Mouse (Mus musculus): ENCODE results near the gene Cep78. TPM values are rescaled to one million over a fixed set of nuclear protein-coding genes. Genes with fewer than 3 reads are reported as not detected.

Gene Cep78
- polyA plus RNA-seq, 1 experiment from 2014 or later: 4.3 TPM

DNA sequence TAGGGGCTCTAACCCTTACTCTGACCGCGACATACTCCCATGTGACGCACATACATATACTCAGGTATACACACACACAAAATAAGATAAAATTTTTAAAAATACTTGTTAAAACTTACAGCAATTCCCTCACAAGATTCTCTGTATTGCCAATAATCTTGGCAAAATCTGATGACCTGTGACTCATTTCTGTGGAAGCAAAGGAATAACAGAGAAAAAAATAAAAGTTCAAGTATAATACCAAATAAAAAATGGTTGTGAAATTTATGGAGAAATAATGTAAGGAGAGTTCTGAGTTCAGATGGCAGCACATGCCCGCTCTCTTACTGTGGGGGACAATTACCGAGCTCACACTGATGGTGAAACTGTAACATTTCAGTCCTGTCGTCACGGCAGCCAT, 65.5 kb downstream of the Cep78 start:
- Histone ChIP-seq H3K27me3 (replicated peaks; ENCODE audit: control insufficient read depth, insufficient read depth, low read length) (no peaks in the 10 kb centered on the region), H3K4me1 (replicated peaks; ENCODE audit: control insufficient read depth, insufficient read depth, low read length) (peaks cover 7% of the 10 kb centered on the region; the same call in 1 of the 2 replicates), H3K36me3 (ENCODE audit: control insufficient read depth, insufficient read depth) (no peaks in the 10 kb centered on the region), H3K9ac (ENCODE audit: low read depth, low read length) (no peak overlapping the region), H3K9me3 (ENCODE audit: control insufficient read depth) (no peaks in the 10 kb centered on the region), H3K27ac (ENCODE audit: low read depth, low read length) (no peak overlapping the region), H3K4me2 (replicated peaks; ENCODE audit: low read depth) (no peak overlapping the region), H3K4me3 (ENCODE audit: low read depth, low read length) (no peak overlapping the region)
- TF ChIP-seq CTCF (IDR thresholded peaks at IDR 0.05; ENCODE audit: low read depth): no peak
- WGBS: 92% methylated on average over 7 of the region's 7 CpGs
- ATAC-seq: no peak

DNA sequence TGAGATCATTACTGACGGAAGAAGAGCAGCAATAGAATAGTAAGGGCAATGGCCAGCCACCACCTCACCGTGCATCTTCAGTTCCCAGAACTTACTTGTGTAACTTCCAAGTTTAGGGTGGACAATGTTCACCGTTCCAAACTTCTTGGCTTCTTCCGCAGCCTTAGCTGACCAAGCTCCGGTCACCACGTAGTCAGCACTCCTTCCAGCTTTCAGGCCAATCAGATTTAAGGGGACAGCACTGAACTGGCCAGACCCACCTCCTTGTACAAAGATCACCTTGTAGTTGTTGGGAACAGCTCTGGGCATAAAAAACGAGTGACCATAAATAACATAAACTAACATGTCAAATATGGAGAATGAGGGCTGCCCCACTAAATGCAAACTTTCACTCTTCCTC, 66.7 kb downstream of the Cep78 start:
- Histone ChIP-seq H3K9me3 (ENCODE audit: control insufficient read depth) (no peaks in the 10 kb centered on the region), H3K4me2 (replicated peaks; ENCODE audit: low read depth) (no peak overlapping the region), H3K9ac (ENCODE audit: low read depth, low read length) (no peak overlapping the region), H3K27ac (ENCODE audit: low read depth, low read length) (no peak overlapping the region), H3K4me3 (ENCODE audit: low read depth, low read length) (no peak overlapping the region), H3K36me3 (ENCODE audit: control insufficient read depth, insufficient read depth) (peaks cover 4% of the 10 kb centered on the region), H3K27me3 (replicated peaks; ENCODE audit: control insufficient read depth, insufficient read depth, low read length) (no peaks in the 10 kb centered on the region), H3K4me1 (replicated peaks; ENCODE audit: control insufficient read depth, insufficient read depth, low read length) (peaks cover under 1% of the 10 kb centered on the region; the same call in 1 of the 2 replicates)
- no peak for ATAC-seq
- WGBS: 92% methylated on average over 7 of the region's 7 CpGs
- TF ChIP-seq CTCF (IDR thresholded peaks at IDR 0.05; ENCODE audit: low read depth): no peak

DNA sequence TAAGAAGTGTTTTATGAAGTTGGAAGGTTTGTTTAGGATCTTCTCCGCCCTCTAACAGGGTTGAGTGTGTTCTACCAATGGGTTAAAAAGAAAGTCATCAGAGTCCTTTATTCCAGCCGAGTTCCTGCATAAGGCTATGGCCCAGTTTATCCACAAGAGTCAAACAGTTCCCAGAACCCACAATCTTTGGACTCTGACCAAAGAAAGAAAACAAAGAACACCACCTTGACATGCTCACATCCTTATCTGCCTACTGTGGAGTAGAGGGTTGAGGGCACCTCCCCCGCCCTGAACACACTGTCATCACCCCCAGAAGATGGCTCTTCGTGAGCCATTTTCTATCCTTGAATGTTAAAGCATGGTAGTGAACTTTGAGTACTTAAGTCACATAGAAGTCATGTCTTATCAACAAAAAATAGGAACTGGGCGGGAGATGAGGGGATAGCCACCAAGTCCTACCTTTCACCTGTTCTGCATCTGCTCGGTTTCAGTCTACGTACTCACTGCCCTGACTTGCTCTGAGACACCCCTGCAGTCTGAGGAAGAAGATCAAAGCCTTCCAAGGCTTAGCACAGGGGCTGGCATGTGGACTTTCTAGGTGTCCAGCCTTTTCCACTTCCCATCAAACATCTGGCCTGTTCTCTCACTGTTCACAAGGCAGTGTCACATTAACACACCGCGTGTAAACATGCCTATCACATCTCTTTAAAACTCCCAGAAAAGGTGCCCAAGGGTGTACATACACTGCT, 71.4 kb downstream of the Cep78 start:
- TF ChIP-seq CTCF (IDR thresholded peaks at IDR 0.05; ENCODE audit: low read depth): no peak
- H3K4me1 ChIP-seq (replicated peaks; ENCODE audit: control insufficient read depth, insufficient read depth, low read length): no peaks in the 10 kb centered on the region; the same call in 1 of the 2 replicates
- peaks cover 4% of the 10 kb centered on the region for H3K36me3 ChIP-seq (ENCODE audit: control insufficient read depth, insufficient read depth)
- H3K4me2 ChIP-seq (replicated peaks; ENCODE audit: low read depth): no peak overlapping the region
- H3K9ac ChIP-seq (ENCODE audit: low read depth, low read length): no peak overlapping the region
- 86% methylated on average over 9 of the region's 9 CpGs for WGBS
- H3K9me3 ChIP-seq (ENCODE audit: control insufficient read depth): no peaks in the 10 kb centered on the region
- no peak overlapping the region for H3K27ac ChIP-seq (ENCODE audit: low read depth, low read length)
- no peak for ATAC-seq
- no peaks in the 10 kb centered on the region for H3K27me3 ChIP-seq (replicated peaks; ENCODE audit: control insufficient read depth, insufficient read depth, low read length)
- H3K4me3 ChIP-seq (ENCODE audit: low read depth, low read length): no peak overlapping the region

DNA sequence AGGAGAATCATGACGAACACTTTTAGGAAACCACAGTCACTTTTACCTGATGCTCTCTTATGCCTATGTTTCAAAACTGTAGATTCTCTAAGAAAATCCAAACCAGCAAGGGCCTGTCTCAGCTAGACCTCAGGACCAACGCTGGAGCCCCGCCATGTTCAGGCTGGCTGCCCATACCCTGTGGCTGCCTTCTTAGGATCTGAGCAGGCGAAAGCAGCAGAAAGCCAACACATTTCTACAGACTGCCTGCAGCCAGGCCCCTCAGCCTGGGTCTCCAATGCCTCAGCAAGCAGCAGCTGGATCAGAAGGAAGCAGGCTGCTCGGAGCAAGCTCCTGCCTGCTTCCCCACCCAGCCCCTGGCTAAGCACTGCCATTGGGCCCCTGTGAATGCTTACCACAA, 73.3 kb downstream of the Cep78 start:
- H3K9me3 ChIP-seq (ENCODE audit: control insufficient read depth): no peaks in the 10 kb centered on the region
- no peak overlapping the region for H3K27ac ChIP-seq (ENCODE audit: low read depth, low read length)
- H3K4me1 ChIP-seq (replicated peaks; ENCODE audit: control insufficient read depth, insufficient read depth, low read length): no peaks in the 10 kb centered on the region; the same call in 1 of the 2 replicates
- no peak overlapping the region for H3K4me3 ChIP-seq (ENCODE audit: low read depth, low read length)
- WGBS: 94% methylated on average over 5 of the region's 5 CpGs
- no peak for ATAC-seq
- H3K4me2 ChIP-seq (replicated peaks; ENCODE audit: low read depth): no peak overlapping the region
- H3K27me3 ChIP-seq (replicated peaks; ENCODE audit: control insufficient read depth, insufficient read depth, low read length): no peaks in the 10 kb centered on the region
- no peak for TF ChIP-seq CTCF (IDR thresholded peaks at IDR 0.05; ENCODE audit: low read depth)
- H3K36me3 ChIP-seq (ENCODE audit: control insufficient read depth, insufficient read depth): peaks cover 10% of the 10 kb centered on the region
- H3K9ac ChIP-seq (ENCODE audit: low read depth, low read length): no peak overlapping the region

DNA sequence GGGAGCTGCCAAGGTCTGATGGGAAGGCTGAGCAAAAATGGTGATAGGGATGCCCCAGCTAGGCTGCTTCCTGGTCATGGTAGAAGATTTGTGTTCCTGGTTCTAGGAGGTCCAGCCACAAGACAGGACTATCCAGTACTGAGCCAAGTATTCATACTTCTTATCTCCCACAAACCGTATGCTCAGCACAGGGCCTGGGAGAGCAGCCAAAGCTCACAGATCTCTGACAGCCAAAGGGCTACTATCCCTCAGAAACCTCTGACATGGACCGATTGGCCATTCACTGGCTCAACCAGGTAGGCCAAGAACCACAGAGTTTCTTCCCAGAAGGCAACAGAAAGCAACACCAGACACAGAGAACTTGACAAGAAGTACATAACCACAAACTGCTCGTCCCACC, 73.8 kb downstream of the Cep78 start:
- WGBS: 92% methylated on average over 3 of the region's 3 CpGs
- no peaks in the 10 kb centered on the region for H3K9me3 ChIP-seq (ENCODE audit: control insufficient read depth)
- no peak for ATAC-seq
- H3K9ac ChIP-seq (ENCODE audit: low read depth, low read length): no peak overlapping the region
- H3K4me3 ChIP-seq (ENCODE audit: low read depth, low read length): no peak overlapping the region
- no peak for TF ChIP-seq CTCF (IDR thresholded peaks at IDR 0.05; ENCODE audit: low read depth)
- H3K36me3 ChIP-seq (ENCODE audit: control insufficient read depth, insufficient read depth): peaks cover 10% of the 10 kb centered on the region
- no peaks in the 10 kb centered on the region for H3K27me3 ChIP-seq (replicated peaks; ENCODE audit: control insufficient read depth, insufficient read depth, low read length)
- H3K27ac ChIP-seq (ENCODE audit: low read depth, low read length): no peak overlapping the region
- H3K4me2 ChIP-seq (replicated peaks; ENCODE audit: low read depth): no peak overlapping the region
- H3K4me1 ChIP-seq (replicated peaks; ENCODE audit: control insufficient read depth, insufficient read depth, low read length): no peaks in the 10 kb centered on the region; the same call in 1 of the 2 replicates

DNA sequence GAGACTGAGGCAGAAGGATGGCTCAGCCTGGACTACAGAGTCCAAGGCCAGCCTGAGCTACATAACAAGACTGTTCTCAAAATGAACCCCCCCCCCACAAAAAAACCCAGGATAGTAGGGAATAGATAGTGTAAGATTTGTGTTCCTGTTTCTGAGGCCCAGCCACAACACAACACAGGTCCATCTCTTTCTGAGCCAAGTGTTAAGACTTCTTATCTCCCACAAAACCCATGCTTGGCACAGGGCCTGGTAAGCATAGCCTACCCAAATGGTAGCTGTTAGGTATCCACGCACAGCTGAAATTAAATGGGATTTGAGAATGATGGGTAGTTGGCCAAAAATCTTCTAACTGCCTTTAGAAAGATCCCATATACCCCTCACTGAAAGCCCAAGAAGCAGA, 74.3 kb downstream of the Cep78 start:
- no peak overlapping the region for H3K27ac ChIP-seq (ENCODE audit: low read depth, low read length)
- no peak for ATAC-seq
- WGBS: 86% methylated on average over 1 of the region's 1 CpGs

More for the DNA sequence above, 74.3 kb downstream of the Cep78 start:
- no peak overlapping the region for H3K9ac ChIP-seq (ENCODE audit: low read depth, low read length)
- no peaks in the 10 kb centered on the region for H3K27me3 ChIP-seq (replicated peaks; ENCODE audit: control insufficient read depth, insufficient read depth, low read length)
- H3K4me3 ChIP-seq (ENCODE audit: low read depth, low read length): no peak overlapping the region
- H3K4me1 ChIP-seq (replicated peaks; ENCODE audit: control insufficient read depth, insufficient read depth, low read length): no peaks in the 10 kb centered on the region; the same call in 1 of the 2 replicates
- TF ChIP-seq CTCF (IDR thresholded peaks at IDR 0.05; ENCODE audit: low read depth): no peak
- no peaks in the 10 kb centered on the region for H3K9me3 ChIP-seq (ENCODE audit: control insufficient read depth)
- H3K36me3 ChIP-seq (ENCODE audit: control insufficient read depth, insufficient read depth): peaks cover 10% of the 10 kb centered on the region
- H3K4me2 ChIP-seq (replicated peaks; ENCODE audit: low read depth): no peak overlapping the region
